Comparison of ENCODE assay signal across 8 mouse cellular contexts in genomic region chr3:65973501-65974231, GRCm38 (mm10). TPM values are rescaled to one million over a fixed set of nuclear protein-coding genes. Genes with fewer than 3 reads are reported as not detected.
DNase-seq lines count a peak whose midpoint lies in the region; ATAC-seq and TF ChIP-seq lines count a peak whose summit lies in the region.

No protein-coding gene starts in this region.

- no peaks in the 10 kb centered on the region for H3K27me3 ChIP-seq in heart, adult 2 months (ENCODE audit: control insufficient read depth, insufficient read depth, low read length)
- H3K27me3 ChIP-seq in E14TG2a.4 (ENCODE audit: insufficient read depth, low read length): no peaks in the 10 kb centered on the region
- H3K27me3 ChIP-seq in forebrain, embryonic 15.5 days: no peaks in the 10 kb centered on the region
- H3K27me3 ChIP-seq in liver, postnatal 0 days (ENCODE audit: insufficient read depth, low read length): no peaks in the 10 kb centered on the region

- H3K36me3 ChIP-seq in heart, adult 2 months (ENCODE audit: control insufficient read depth, insufficient read depth, low read length): no peaks in the 10 kb centered on the region; the same call in 1 of the 2 replicates
- H3K36me3 ChIP-seq in E14TG2a.4 (ENCODE audit: insufficient read depth, low read length): no peaks in the 10 kb centered on the region
- no peaks in the 10 kb centered on the region for H3K36me3 ChIP-seq in forebrain, embryonic 15.5 days
- no peaks in the 10 kb centered on the region for H3K36me3 ChIP-seq in liver, postnatal 0 days (replicated peaks; ENCODE audit: insufficient read depth, low read length)

- H3K79me2 ChIP-seq in heart, adult 2 months (replicated peaks; ENCODE audit: control insufficient read depth, insufficient read depth, low read length): no peaks in the 10 kb centered on the region

- TF ChIP-seq EP300 in heart, adult 2 months (IDR thresholded peaks at IDR 0.05; ENCODE audit: insufficient read depth, low read depth, low read length): no peak
- no peak for TF ChIP-seq EP300 in liver, postnatal 0 days (IDR thresholded peaks at IDR 0.05; ENCODE audit: low read depth)

- peak overlapping the region; percentile 55 for H3K4me3 ChIP-seq in heart, adult 2 months
- H3K4me3 ChIP-seq in E14TG2a.4 (replicated peaks; ENCODE audit: low read length): peak overlapping the region; percentile 87
- H3K4me3 ChIP-seq in forebrain, embryonic 15.5 days: peak overlapping the region; percentile 63
- peak overlapping the region; percentile 60 for H3K4me3 ChIP-seq in liver, postnatal 0 days (ENCODE audit: low read depth, low read length)

- H3K9me3 ChIP-seq in E14TG2a.4 (ENCODE audit: low read length): no peaks in the 10 kb centered on the region
- no peaks in the 10 kb centered on the region for H3K9me3 ChIP-seq in forebrain, embryonic 15.5 days
- no peaks in the 10 kb centered on the region for H3K9me3 ChIP-seq in liver, postnatal 0 days (ENCODE audit: low read length)

- intact Hi-C loops in heart, adult 2 months (cut with DNase I): loop anchor here (1.0 to 5.0 kb wide), 2 partner anchors 15 to 316 kb away; partner anchors contain the start of gene Ccnl1

- H3K4me1 ChIP-seq in heart, adult 2 months (ENCODE audit: control insufficient read depth, insufficient read depth, low read length): peaks cover 2% of the 10 kb centered on the region; the same call in 1 of the 2 replicates
- peaks cover 31% of the 10 kb centered on the region for H3K4me1 ChIP-seq in E14TG2a.4 (replicated peaks; ENCODE audit: low read depth, low read length)
- peaks cover 15% of the 10 kb centered on the region for H3K4me1 ChIP-seq in forebrain, embryonic 15.5 days
- peaks cover 19% of the 10 kb centered on the region for H3K4me1 ChIP-seq in liver, postnatal 0 days (ENCODE audit: insufficient read depth)

- no peak for TF ChIP-seq CTCF in heart, adult 2 months (IDR thresholded peaks at IDR 0.05)
- TF ChIP-seq CTCF in E14TG2a.4 (conservative IDR thresholded peaks at IDR 0.05; ENCODE audit: low read length): no peak
- no peak for TF ChIP-seq CTCF in liver, postnatal 0 days (IDR thresholded peaks at IDR 0.05; ENCODE audit: low read depth)

- peak overlapping the region; percentile 68 for H3K9ac ChIP-seq in heart, adult 2 months (ENCODE audit: low read depth, low read length)
- peak overlapping the region; percentile 77 for H3K9ac ChIP-seq in forebrain, embryonic 15.5 days (replicated peaks)
- peak overlapping the region; percentile 73 for H3K9ac ChIP-seq in liver, postnatal 0 days (replicated peaks)

- DNase-seq in heart, adult 2 months: no peak
- no peak for DNase-seq in heart, adult 18-20 months
- no peak for DNase-seq in liver, postnatal 0 days
- no peak for DNase-seq in thymus, postnatal 0 days (ENCODE audit: low spot score)
- no peak for DNase-seq in ovary, postnatal 14 days (ENCODE audit: low spot score)
- DNase-seq in urinary bladder, postnatal 25 days (ENCODE audit: low spot score): no peak

- H3K27ac ChIP-seq in heart, adult 2 months: peak overlapping the region; percentile 96
- peak overlapping the region; percentile 98 for H3K27ac ChIP-seq in forebrain, embryonic 15.5 days (replicated peaks)
- H3K27ac ChIP-seq in liver, postnatal 0 days (ENCODE audit: low read depth): peak overlapping the region; percentile 97

- WGBS in heart, adult 2 months: 15% methylated on average over 8 of the region's 8 CpGs
- WGBS in forebrain, embryonic 15.5 days: 33% methylated on average over 8 of the region's 8 CpGs
- WGBS in liver, postnatal 0 days (ENCODE audit: insufficient replicate concordance): 41% methylated on average over 8 of the region's 8 CpGs

- peak; percentile 1; the same call in 1 of the 2 replicates for ATAC-seq in forebrain, embryonic 15.5 days (replicated peaks)
- ATAC-seq in liver, postnatal 0 days: no peak

- H3K4me2 ChIP-seq in forebrain, embryonic 15.5 days (replicated peaks): peak overlapping the region; percentile 51
- H3K4me2 ChIP-seq in liver, postnatal 0 days (ENCODE audit: low read depth, low read length): peak overlapping the region; percentile 64

- no peak for TF ChIP-seq POLR2A in heart, adult 2 months (IDR thresholded peaks at IDR 0.05; ENCODE audit: insufficient read depth, low read depth, low read length)

RNA-seq across cellular contexts. Expression of gene Ccnl1, which starts 15.6 kb away (rescaled TPM):
- 10 to 100 TPM; 16.7 to 18.1 TPM for total RNA-seq in heart, adult 2 months (2021)
- 17.8 and 24.6 TPM in 2 replicates for polyA plus RNA-seq in heart, adult 2 months (2012; rRNA removed)
- total RNA-seq in heart, adult 18-20 months (2021): 10 to 100 TPM; 14.7 to 20.8 TPM
- 81.5 and 87.6 TPM in 2 replicates for polyA plus RNA-seq in forebrain, embryonic 15.5 days (2015; fragmentation: Nextera tagmentation; extraction: Ambion mirVana)
- polyA plus RNA-seq in liver, postnatal 0 days (2015; fragmentation: Nextera tagmentation; extraction: Ambion mirVana): 33.1 and 38.1 TPM in 2 replicates
- 153 and 155 TPM in 2 replicates for polyA plus RNA-seq in thymus, postnatal 0 days (2015; fragmentation: Nextera tagmentation; extraction: Ambion mirVana)
